Mouse (Mus musculus) CD4-positive, CD25-positive, alpha-beta regulatory T cell (primary cell): ENCODE data around the gene Cryzl2. TPM values are rescaled to one million over a fixed set of nuclear protein-coding genes. Genes with fewer than 3 reads are reported as not detected.

Source experiments
- polyA plus RNA-seq: library from polyadenylated mRNA; unstranded; fragments of 100-300 nt; shearing (Covaris generic); gene quantifications from one replicate; pipeline ENCODE4 v1.2.1, GENCODE M21; 2017

The Cryzl2 gene
- polyA plus RNA-seq: 6.5 TPM

DNA sequence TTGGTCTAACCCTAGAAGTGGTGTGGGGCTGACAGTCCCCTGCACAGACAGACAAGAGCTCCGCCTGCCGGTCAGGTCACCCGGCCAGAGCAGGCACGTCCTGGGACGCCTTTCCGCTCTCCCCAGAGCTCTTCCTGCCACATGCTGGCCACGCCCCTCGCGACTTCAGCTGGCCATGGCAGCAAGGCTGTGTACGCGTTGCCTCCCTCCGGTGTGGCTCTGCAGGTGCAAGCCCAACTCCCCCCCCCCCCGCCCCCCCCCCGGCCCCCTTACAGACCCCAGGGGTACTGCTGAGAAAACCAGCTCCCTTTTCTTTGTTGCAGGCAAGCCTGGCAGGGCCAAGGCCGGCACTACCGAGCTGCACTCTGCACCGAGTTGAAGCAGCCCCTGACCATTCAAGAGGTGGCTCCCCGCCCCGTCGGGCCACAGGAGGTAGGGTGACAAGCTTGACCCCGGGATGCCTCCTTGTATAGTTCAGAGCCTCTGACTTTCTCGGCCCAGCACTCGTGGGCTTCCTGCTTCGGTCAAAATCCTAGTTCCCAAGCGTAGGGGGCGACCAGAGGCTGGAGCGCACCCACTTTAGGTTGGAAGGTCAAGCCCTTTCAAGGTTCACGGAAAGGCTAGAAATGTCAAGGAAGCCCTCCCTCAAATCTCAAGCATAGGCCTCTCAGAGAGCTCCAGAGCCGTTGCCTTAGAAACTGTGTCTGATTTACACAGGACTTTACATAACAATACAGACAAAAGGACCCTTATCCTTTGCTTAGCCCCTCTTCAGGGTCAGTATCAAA is at the start of gene Cryzl2:
Gene Cryzl2 (plus strand): TSS at position 157 of the 788 bp plus-strand sequence.

DNA sequence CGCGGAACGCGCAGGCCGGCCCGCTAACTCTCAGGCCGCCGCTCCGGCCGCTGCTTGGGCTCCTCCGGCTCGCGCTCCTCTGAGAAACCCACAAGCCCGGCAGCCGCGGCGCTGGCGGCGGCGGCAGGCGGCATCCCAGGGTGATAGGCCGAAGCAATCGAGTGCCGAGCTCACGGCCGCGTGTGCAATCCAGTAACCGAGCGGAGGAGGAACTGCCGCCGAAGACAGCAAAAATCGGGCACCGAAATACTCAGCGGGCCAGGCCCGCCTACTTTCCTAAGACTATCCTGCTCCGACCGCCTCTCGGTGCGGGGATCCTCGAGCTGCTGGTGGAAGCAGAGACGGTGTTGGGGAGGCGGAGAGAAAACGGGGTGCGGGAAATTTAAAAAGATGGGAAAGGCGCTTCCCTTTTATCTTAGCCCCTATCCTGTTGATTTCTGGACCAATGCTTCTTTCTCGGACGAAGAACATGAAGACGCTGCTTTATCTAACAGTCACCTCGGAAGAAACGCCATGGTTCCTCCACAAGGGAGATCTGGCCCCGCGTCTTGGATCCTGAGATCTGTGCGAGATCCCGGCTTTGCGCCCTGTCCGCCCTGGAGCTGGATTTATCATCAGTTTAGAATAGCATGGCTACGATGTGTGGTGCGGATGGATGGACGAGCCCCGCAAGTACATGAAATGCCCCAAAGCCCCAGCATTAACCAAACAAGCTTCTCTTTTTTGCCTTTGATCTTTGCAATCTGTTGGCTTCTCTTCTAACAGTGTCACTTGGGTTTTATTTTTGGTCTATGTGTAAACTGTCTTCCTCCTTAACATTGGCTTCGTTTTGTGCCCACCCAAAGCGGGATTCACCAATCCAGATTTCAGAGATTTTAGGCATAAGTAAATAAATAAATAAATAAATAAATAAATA is 45.7 kb upstream of the Cryzl2 start, which contains the start of gene Rasal2:
Gene Rasal2 (minus strand): TSS at position 142 of the 916 bp plus-strand sequence.

DNA sequence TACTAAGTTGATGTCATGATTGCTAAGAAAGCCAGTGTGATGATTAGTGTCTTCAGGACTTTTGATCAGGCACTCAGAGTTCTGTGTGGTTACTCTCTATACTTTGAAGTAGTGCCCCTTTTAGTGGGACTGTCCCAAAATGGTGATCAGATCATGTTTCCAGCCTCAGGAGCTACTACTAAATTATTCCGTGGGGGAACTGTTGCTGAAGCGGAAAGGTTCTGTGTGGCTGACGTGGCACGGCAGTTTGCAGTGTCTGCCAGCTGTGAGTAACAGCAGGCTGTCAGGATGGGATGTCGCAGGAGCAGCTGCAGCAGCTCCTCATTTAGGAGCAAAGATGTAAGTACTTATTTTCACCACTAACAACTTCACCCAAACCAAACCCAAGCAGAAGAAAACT is 48.1 kb downstream of the Cryzl2 start, which contains the start of gene Sec16b:
Gene Sec16b (plus strand): TSS at position 207 of the 400 bp plus-strand sequence.

Other genes starting within 250 kb of the Cryzl2 start
- gene Rasal2, start 46.0 kb upstream of the Cryzl2 start, polyA plus RNA-seq: 0.34 TPM
- gene Sec16b, start 48.2 kb downstream of the Cryzl2 start, polyA plus RNA-seq: 0.93 TPM